Mouse (Mus musculus) heart, embryonic 14.5 days (tissue): ENCODE data around the gene Sox5. TPM values are rescaled to one million over a fixed set of nuclear protein-coding genes. Genes with fewer than 3 reads are reported as not detected.

Experiments
- ATAC-seq: fragments of 200-750 bp; cut with Nextera tagmentation; 2 replicates; pipeline ENCODE4 v1.8.0; 2017; ENCODE audit warnings: low read depth, moderate TSS enrichment; ENCODE audit not compliant: insufficient number of reproducible peaks, insufficient read depth, low FRiP score
- H3K27ac ChIP-seq, 2 experiments: fragments of 200-500 bp in 1 of 2; fragments of 300-500 bp in 1 of 2; sonication (generic) in 1 of 2; replicated peaks in 1 of 2; 2 replicates each; pipeline ENCODE4 v1.5.1; 2012 to 2014; ENCODE audit warnings: low read depth in 2 of 2, low read length in 2 of 2, control low read depth in 1 of 2, mild to moderate bottlenecking in 1 of 2, mixed read lengths in 1 of 2; ENCODE audit not compliant: control insufficient read depth in 1 of 2, insufficient read depth in 1 of 2
- H3K27me3 ChIP-seq: fragments of 300-500 bp; sonication (generic); 2 replicates; pipeline ENCODE4 v1.6.1; 2014; ENCODE audit warnings: mild to moderate bottlenecking, low read length, control low read depth; ENCODE audit not compliant: control insufficient read depth, insufficient read depth
- H3K36me3 ChIP-seq: fragments of 300-500 bp; sonication (generic); 2 replicates; pipeline ENCODE4 v1.6.1; 2014; ENCODE audit warnings: mild to moderate bottlenecking, control low read depth, low read length, mixed read lengths; ENCODE audit not compliant: control insufficient read depth, insufficient read depth
- H3K4me1 ChIP-seq, 2 experiments: fragments of 200-500 bp in 1 of 2; fragments of 300-500 bp in 1 of 2; sonication (generic) in 1 of 2; 2 replicates each; pipeline ENCODE4 v1.6.1; 2012 to 2014; ENCODE audit warnings: low read length in 2 of 2, control low read depth in 1 of 2, mixed read lengths in 1 of 2; ENCODE audit not compliant: control insufficient read depth in 2 of 2, insufficient read depth in 2 of 2
- H3K4me2 ChIP-seq: fragments of 300-500 bp; sonication (generic); 2 replicates; pipeline ENCODE4 v1.6.1; 2014; ENCODE audit warnings: mild to moderate bottlenecking, low read length
- H3K4me3 ChIP-seq, 2 experiments: fragments of 200-500 bp in 1 of 2; fragments of 300-500 bp in 1 of 2; sonication (generic) in 1 of 2; 2 replicates each; pipeline ENCODE4 v1.5.1; 2012 to 2014; ENCODE audit warnings: low read length in 2 of 2, mild to moderate bottlenecking in 2 of 2, control low read depth in 1 of 2, low read depth in 1 of 2, moderate library complexity in 1 of 2; ENCODE audit not compliant: control insufficient read depth in 1 of 2, insufficient read depth in 1 of 2
- H3K9ac ChIP-seq: fragments of 300-500 bp; sonication (generic); 2 replicates; pipeline ENCODE4 v1.6.1; 2014; ENCODE audit warnings: mild to moderate bottlenecking, low read length
- H3K9me3 ChIP-seq: fragments of 300-500 bp; sonication (generic); 2 replicates; pipeline ENCODE4 v1.6.1; 2016; ENCODE audit warnings: low read length, control low read depth; ENCODE audit not compliant: control insufficient read depth
- WGBS: fragments of 180-500 bp; shearing (Covaris S2); extraction: QIAGEN DNeasy Blood & Tissue Kit; methylation state at CpG from one replicate; pipeline ENCODE4 v1.1.7; 2014; 5-methylcytosine and 5-hydroxymethylcytosine counted together
- polyA plus RNA-seq: library from polyadenylated mRNA; unstranded; fragments of >200 nt; fragmentation: Nextera tagmentation; extraction: Ambion mirVana; gene quantifications from 2 replicates; pipeline ENCODE4 v1.2.1, GENCODE M21; 2014

Sox5 gene
- polyA plus RNA-seq, 1 experiment from 2014 or later: 10.6 TPM

DNA sequence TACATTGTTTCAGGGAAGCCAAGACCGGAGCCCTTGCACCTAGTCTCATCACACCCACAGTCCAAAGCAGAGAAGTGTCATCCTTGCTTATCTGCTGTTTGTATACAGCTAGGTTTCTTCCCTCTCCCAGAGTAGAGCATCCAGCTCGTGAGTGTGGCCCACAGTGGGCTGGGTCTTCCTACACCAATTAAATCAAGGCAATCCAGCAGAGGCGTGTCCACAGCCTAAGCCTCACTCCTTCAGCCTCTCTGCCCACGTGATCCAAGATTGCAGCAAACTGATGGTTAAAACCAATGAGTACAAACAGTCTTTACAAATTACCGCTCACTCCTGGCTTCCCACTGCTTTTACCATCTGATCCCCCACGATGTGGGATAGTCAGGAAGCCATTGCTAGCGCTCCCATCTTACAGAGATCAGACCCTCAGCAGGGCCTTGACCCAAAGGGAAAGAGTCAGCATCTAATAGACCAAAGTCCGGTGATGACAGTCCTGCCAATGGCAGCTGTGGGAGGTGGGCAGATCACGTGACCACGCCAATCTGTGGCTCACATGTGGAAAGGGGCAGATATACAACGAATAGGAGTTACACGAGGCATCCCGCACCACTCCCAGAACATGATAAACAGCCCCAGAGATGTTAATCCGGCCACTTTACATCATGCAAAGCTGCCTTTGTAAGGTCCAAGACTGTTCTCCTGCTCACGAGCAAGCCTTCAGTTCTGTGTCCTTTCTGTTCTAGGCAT is 9.4 kb downstream of the Sox5 start:
- Histone ChIP-seq H3K4me2 (no peak overlapping the region), H3K36me3 (no peaks in the 10 kb centered on the region), H3K27me3 (peaks cover 45% of the 10 kb centered on the region), H3K9ac (no peak overlapping the region), H3K27ac (no peak overlapping the region), H3K4me1 (peaks cover 5 to 8% of the 10 kb centered on the region in 2 experiments), H3K4me3 (no peak overlapping the region), H3K9me3 (no peaks in the 10 kb centered on the region)
- WGBS: 57% methylated on average over 15 of the region's 15 CpGs
- no peak for ATAC-seq

GRCm38 (mm10) chr6:144769060-144769459 is 12.7 kb downstream of the Sox5 start:
- no peaks in the 10 kb centered on the region for H3K36me3 ChIP-seq
- WGBS: 4% methylated on average over 2 of the region's 2 CpGs
- no peak overlapping the region for H3K27ac ChIP-seq
- no peak overlapping the region for H3K4me2 ChIP-seq
- H3K4me1 ChIP-seq: peaks cover 3 to 8% of the 10 kb centered on the region in 2 experiments
- H3K27me3 ChIP-seq: peaks cover 33% of the 10 kb centered on the region
- H3K4me3 ChIP-seq: no peak overlapping the region
- ATAC-seq: no peak
- no peaks in the 10 kb centered on the region for H3K9me3 ChIP-seq
- H3K9ac ChIP-seq: 0 out of 2 replicates have a peak overlapping the region, but pooled peaks have one; percentile 27

GRCm38 (mm10) chr6:144761902-144762301 is 19.9 kb downstream of the Sox5 start:
- Histone ChIP-seq H3K27me3 (no peaks in the 10 kb centered on the region), H3K4me3 (no peak overlapping the region), H3K4me1 (no peaks in the 10 kb centered on the region; a peak in 1 of 4 replicates), H3K9me3 (no peaks in the 10 kb centered on the region), H3K27ac (no peak overlapping the region), H3K4me2 (no peak overlapping the region), H3K9ac (no peak overlapping the region), H3K36me3 (no peaks in the 10 kb centered on the region)
- no peak for ATAC-seq
- 83% methylated on average over 12 of the region's 12 CpGs for WGBS

- 52% methylated on average over 8 of the region's 8 CpGs for WGBS
- H3K9ac ChIP-seq: no peak overlapping the region
These were observed 22.6 kb downstream of the Sox5 start for GRCm38 (mm10) chr6:144759193-144759592.

DNA sequence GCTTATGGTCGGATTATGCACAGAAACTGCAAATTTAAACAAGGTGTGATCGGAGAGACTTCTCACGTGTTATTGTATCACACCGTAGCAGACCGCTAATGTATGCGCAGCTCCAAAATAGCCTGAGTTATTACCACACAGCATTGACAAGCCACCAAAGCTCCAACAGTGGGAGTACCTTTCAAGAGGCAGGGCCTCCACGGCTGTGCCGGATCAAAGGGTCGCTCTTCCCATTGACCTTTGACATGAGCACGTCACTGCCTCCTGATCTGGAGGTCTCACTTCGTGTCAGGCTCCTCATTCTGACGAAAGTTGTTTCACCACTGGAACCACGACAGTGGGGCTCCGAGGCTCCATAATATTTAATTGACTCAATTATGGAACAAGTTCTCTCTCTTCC is 24.4 kb downstream of the Sox5 start:
- 69% methylated on average over 14 of the region's 14 CpGs for WGBS
- no peaks in the 10 kb centered on the region for H3K27me3 ChIP-seq
- no peak for ATAC-seq
- H3K9ac ChIP-seq: no peak overlapping the region
- no peaks in the 10 kb centered on the region for H3K36me3 ChIP-seq
- H3K4me2 ChIP-seq: no peak overlapping the region
- no peak overlapping the region for H3K27ac ChIP-seq
- H3K4me3 ChIP-seq: no peak overlapping the region
- no peaks in the 10 kb centered on the region for H3K9me3 ChIP-seq
- peaks cover 0 to 5% of the 10 kb centered on the region in 2 experiments; a peak in 1 of 4 replicates for H3K4me1 ChIP-seq

More at GRCm38 (mm10) chr6:144759193-144759592, 22.6 kb downstream of the Sox5 start:
- Histone ChIP-seq H3K4me3 (no peak overlapping the region), H3K4me1 (no peaks in the 10 kb centered on the region; a peak in 1 of 4 replicates), H3K36me3 (no peaks in the 10 kb centered on the region), H3K27me3 (no peaks in the 10 kb centered on the region), H3K9me3 (no peaks in the 10 kb centered on the region), H3K27ac (no peak overlapping the region), H3K4me2 (no peak overlapping the region)
- no peak for ATAC-seq

- no peaks in the 10 kb centered on the region for H3K9me3 ChIP-seq
- no peaks in the 10 kb centered on the region for H3K36me3 ChIP-seq
- no peak overlapping the region for H3K4me2 ChIP-seq
- no peaks in the 10 kb centered on the region for H3K27me3 ChIP-seq
- no peak overlapping the region for H3K4me3 ChIP-seq
- H3K27ac ChIP-seq: no peak overlapping the region
- no peak overlapping the region for H3K9ac ChIP-seq
- ATAC-seq: no peak
- 92% methylated on average over 14 of the region's 14 CpGs for WGBS
- peaks cover 0 to 5% of the 10 kb centered on the region in 2 experiments; a peak in 1 of 4 replicates for H3K4me1 ChIP-seq
These were observed 25.3 kb downstream of the Sox5 start for GRCm38 (mm10) chr6:144756444-144756843.

DNA sequence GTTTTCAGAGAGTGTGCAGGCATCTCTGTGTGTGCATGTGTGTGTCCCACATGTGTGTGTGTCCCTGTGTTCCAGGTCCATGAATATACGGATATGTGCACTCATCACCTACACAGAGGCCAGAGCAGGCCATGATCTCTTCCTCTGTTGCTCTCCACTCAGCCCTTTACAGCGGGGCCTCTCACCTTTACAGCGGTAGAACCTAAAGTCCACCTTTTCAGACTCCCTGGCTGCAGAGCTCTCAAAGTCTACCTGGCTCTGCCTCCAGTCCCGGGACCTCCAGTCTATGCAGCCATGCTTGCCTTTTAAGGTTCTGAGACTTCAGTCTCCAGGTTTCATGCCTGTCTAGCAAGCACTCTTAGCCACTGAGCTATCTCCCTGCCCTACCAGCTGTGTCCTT is 26.5 kb downstream of the Sox5 start:
- H3K4me1 ChIP-seq: peaks cover 0 to 5% of the 10 kb centered on the region in 2 experiments; a peak in 1 of 4 replicates
- H3K27ac ChIP-seq: no peak overlapping the region
- WGBS: 88% methylated on average over 4 of the region's 4 CpGs
- H3K4me2 ChIP-seq: no peak overlapping the region
- H3K4me3 ChIP-seq: no peak overlapping the region
- no peaks in the 10 kb centered on the region for H3K27me3 ChIP-seq
- ATAC-seq: no peak
- H3K36me3 ChIP-seq: no peaks in the 10 kb centered on the region
- no peak overlapping the region for H3K9ac ChIP-seq
- H3K9me3 ChIP-seq: no peaks in the 10 kb centered on the region

- H3K4me3 ChIP-seq: no peak overlapping the region
- H3K27ac ChIP-seq: no peak overlapping the region
- no peaks in the 10 kb centered on the region for H3K36me3 ChIP-seq
- 0 out of 4 replicates have a peak, but pooled peaks cover 0 to 5% of the 10 kb centered on the region in 2 experiments for H3K4me1 ChIP-seq
- no peak overlapping the region for H3K4me2 ChIP-seq
- H3K9me3 ChIP-seq: no peaks in the 10 kb centered on the region
- ATAC-seq: no peak
- no peaks in the 10 kb centered on the region for H3K27me3 ChIP-seq
- no peak overlapping the region for H3K9ac ChIP-seq
These were observed 27.4 kb downstream of the Sox5 start for GRCm38 (mm10) chr6:144754366-144754765.
